Mouse (Mus musculus) cerebellum, adult 2 months (tissue): ENCODE results near the gene 4930539E08Rik.

ENCODE experiments used
- CTCF ChIP-seq: fragments of 200-500 bp; IDR thresholded peaks from 2 replicates; pipeline ENCODE4 v1.5.1; 2011; ENCODE audit warnings: low read depth, mild to moderate bottlenecking, control low read depth, low read length, moderate library complexity, borderline replicate concordance; ENCODE audit not compliant: insufficient read depth
- POLR2A ChIP-seq: fragments of 200-500 bp; IDR thresholded peaks from 2 replicates; pipeline ENCODE4 v1.6.1; 2011; ENCODE audit warnings: low read length, control low read depth, borderline replicate concordance; ENCODE audit not compliant: insufficient read depth

GRCm38 (mm10) chr17:28854377-28854776 is 60.7 kb downstream of the 4930539E08Rik start:
- TF ChIP-seq CTCF (no peak), POLR2A (no peak)
